Mouse (Mus musculus) midbrain, embryonic 13.5 days (tissue): ENCODE data around the gene Phf21a. TPM values are rescaled to one million over a fixed set of nuclear protein-coding genes. Genes with fewer than 3 reads are reported as not detected.

ENCODE experiments used
- ATAC-seq: fragments of 200-750 bp; cut with Nextera tagmentation; 2 replicates; pipeline ENCODE4 v1.8.0; 2017; ENCODE audit warnings: mild to moderate bottlenecking, moderate TSS enrichment, moderate library complexity
- H3K27ac ChIP-seq: fragments of 300-500 bp; sonication (generic); 2 replicates; pipeline ENCODE4 v1.5.1; 2015; ENCODE audit warnings: inconsistent platforms, mild to moderate bottlenecking, moderate library complexity
- H3K27me3 ChIP-seq: fragments of 300-500 bp; sonication (generic); 2 replicates; pipeline ENCODE4 v1.6.1; 2015; ENCODE audit warnings: mild to moderate bottlenecking, inconsistent platforms
- H3K36me3 ChIP-seq: fragments of 300-500 bp; sonication (generic); 2 replicates; pipeline ENCODE4 v1.6.1; 2015; ENCODE audit warnings: mild to moderate bottlenecking, inconsistent platforms
- H3K4me1 ChIP-seq: fragments of 300-500 bp; sonication (generic); replicated peaks from 2 replicates; pipeline ENCODE4 v1.6.1; 2015; ENCODE audit warnings: inconsistent platforms
- H3K4me2 ChIP-seq: fragments of 300-500 bp; sonication (generic); replicated peaks from 2 replicates; pipeline ENCODE4 v1.6.1; 2015; ENCODE audit warnings: moderate library complexity, mild to moderate bottlenecking, inconsistent platforms
- H3K4me3 ChIP-seq: fragments of 300-500 bp; sonication (generic); replicated peaks from 2 replicates; pipeline ENCODE4 v1.5.1; 2015; ENCODE audit warnings: mild to moderate bottlenecking, inconsistent platforms
- H3K9ac ChIP-seq: fragments of 300-500 bp; sonication (generic); replicated peaks from 2 replicates; pipeline ENCODE4 v1.6.1; 2015; ENCODE audit warnings: mild to moderate bottlenecking, inconsistent platforms
- H3K9me3 ChIP-seq: fragments of 300-500 bp; sonication (generic); 2 replicates; pipeline ENCODE4 v1.6.1; 2016; ENCODE audit warnings: mild to moderate bottlenecking, inconsistent platforms
- WGBS: fragments of 180-500 bp; shearing (Covaris S2); methylation state at CpG from one replicate; pipeline ENCODE4 v1.1.7; 2015; 5-methylcytosine and 5-hydroxymethylcytosine counted together
- polyA plus RNA-seq: library from polyadenylated mRNA; unstranded; fragments of >200 nt; fragmentation: Nextera tagmentation; extraction: Ambion mirVana; gene quantifications from 2 replicates; pipeline ENCODE4 v1.2.1, GENCODE M21; 2015

Gene Phf21a
- polyA plus RNA-seq, 1 experiment from 2014 or later = 48.8 TPM

DNA sequence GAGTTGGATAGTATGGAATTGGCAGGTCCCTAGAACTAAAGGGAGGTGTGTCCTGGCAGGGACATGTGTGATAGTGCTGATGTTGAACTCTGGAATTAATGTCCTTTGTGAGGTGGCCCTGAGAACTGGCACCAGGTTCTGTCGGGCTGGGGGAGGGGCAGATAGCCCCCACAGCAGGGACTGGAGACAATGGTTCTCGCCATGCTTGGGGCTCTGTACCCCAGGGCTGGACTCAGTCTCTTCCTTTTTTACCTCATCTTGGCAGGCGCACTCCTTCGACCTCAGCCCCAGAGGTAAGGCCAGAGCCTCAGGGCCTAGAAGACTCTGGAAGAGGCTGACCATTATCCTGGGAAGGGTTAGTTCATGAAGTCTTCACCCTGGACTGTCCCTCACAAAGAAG, 289.8 kb downstream of the Phf21a start:
- Histone ChIP-seq H3K4me3 (no peak overlapping the region), H3K27ac (no peak overlapping the region), H3K4me2 (no peak overlapping the region), H3K9me3 (no peaks in the 10 kb centered on the region), H3K9ac (no peak overlapping the region), H3K36me3 (peaks cover 100% of the 10 kb centered on the region), H3K4me1 (peaks cover 18% of the 10 kb centered on the region), H3K27me3 (no peaks in the 10 kb centered on the region)
- WGBS = 93% methylated on average over 4 of the region's 4 CpGs
- ATAC-seq = no peak

GRCm38 (mm10) chr2:92384101-92384500, 291.2 kb downstream of the Phf21a start:
- Histone ChIP-seq H3K4me2 (no peak overlapping the region), H3K27me3 (no peaks in the 10 kb centered on the region), H3K4me1 (peaks cover 29% of the 10 kb centered on the region), H3K9me3 (no peaks in the 10 kb centered on the region), H3K27ac (no peak overlapping the region), H3K9ac (no peak overlapping the region), H3K36me3 (peaks cover 87% of the 10 kb centered on the region), H3K4me3 (no peak overlapping the region)
- no peak for ATAC-seq
- WGBS = 82% methylated on average over 4 of the region's 4 CpGs

DNA sequence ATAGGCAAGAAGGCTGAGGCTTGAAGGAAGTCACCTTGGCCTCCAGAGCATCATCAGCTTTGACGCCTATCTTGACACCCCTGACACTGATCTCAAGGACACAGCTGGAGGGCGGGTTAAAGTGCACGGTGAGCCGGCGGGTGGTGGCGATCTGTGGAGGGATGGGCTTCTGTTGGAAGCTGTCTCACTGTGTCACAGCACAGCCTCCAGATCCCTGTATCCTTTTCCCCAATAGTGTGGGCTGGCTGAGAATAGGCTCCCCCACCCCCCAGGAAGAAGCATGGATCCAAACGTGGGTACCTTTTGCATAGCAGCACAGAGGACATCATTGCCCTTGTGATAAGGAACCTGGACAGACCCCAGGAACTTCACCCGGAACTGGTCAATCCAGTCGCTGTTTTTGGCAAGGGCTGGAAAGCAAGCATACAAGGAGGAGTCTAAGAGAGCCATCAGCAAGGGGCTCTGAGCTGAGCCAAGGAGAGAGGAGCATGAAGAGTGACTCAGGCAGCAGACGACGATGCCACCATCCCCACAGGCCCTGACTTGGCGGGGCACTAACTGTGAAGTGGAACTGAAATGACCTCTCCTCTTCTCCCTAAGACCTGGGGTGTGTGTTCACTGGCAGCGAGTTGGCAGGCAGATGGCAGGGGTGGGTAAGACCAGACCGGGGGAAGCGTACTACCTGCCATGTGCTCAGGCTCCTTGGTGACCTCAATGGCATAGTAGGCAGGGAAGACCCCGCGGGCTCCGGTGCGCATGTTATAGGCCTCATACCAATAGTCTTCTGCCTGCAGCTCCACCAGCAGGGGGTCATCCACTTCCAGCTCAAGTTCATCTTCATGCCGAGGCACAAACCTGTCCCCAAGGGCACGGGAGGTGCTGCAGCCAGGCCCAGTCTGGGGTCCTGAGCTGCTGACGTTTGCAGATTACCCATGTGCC, 292.5 kb downstream of the Phf21a start:
- no peak overlapping the region for H3K4me2 ChIP-seq
- 89% methylated on average over 22 of the region's 22 CpGs for WGBS
- H3K36me3 ChIP-seq = peaks cover 74% of the 10 kb centered on the region

GRCm38 (mm10) chr2:92386821-92387570, 294.1 kb downstream of the Phf21a start:
- Histone ChIP-seq H3K9me3 (no peaks in the 10 kb centered on the region), H3K36me3 (peaks cover 58% of the 10 kb centered on the region), H3K27ac (no peak overlapping the region), H3K4me3 (peak overlapping the region; percentile 85; the same call in 1 of the 2 replicates), H3K9ac (peak overlapping the region; percentile 93), H3K4me1 (peaks cover 54% of the 10 kb centered on the region), H3K4me2 (peak overlapping the region; percentile 79; the same call in 1 of the 2 replicates), H3K27me3 (no peaks in the 10 kb centered on the region)
- WGBS = 93% methylated on average over 30 of the region's 30 CpGs
- no peak for ATAC-seq

More for the DNA sequence above, 292.5 kb downstream of the Phf21a start:
- Histone ChIP-seq H3K4me1 (peaks cover 38% of the 10 kb centered on the region), H3K27me3 (no peaks in the 10 kb centered on the region), H3K4me3 (no peak overlapping the region), H3K9ac (no peak overlapping the region), H3K9me3 (no peaks in the 10 kb centered on the region), H3K27ac (no peak overlapping the region)
- no peak for ATAC-seq

DNA sequence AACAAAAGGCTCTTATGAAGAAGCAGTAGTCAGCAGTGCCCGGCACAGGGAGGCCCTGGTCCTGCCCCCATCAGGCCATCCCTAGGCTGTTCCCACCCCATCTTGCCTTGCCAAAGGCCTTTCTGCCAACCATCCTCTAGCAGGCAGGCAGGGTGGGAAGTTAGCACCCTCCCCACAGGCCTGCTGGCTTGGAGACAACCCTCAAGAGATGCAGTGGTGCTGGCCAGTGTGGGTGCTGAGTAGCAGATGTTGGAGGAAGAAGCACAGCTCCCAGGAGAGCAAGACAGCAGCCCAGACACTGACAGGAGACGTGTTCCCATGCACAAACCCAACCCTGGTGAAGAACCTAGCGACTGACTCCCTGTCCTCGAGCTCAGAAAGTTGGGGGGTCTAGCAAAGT, 294.7 kb downstream of the Phf21a start:
- Histone ChIP-seq H3K9ac (peak overlapping the region; percentile 93), H3K4me2 (peak overlapping the region; percentile 79), H3K27me3 (no peaks in the 10 kb centered on the region), H3K4me1 (peaks cover 61% of the 10 kb centered on the region), H3K9me3 (no peaks in the 10 kb centered on the region), H3K27ac (no peak overlapping the region), H3K4me3 (peak overlapping the region; percentile 85), H3K36me3 (peaks cover 51% of the 10 kb centered on the region)
- 69% methylated on average over 4 of the region's 4 CpGs for WGBS
- no peak for ATAC-seq

GRCm38 (mm10) chr2:92388081-92388517, 295.2 kb downstream of the Phf21a start:
- Histone ChIP-seq H3K4me1 (peaks cover 66% of the 10 kb centered on the region), H3K4me3 (peak overlapping the region; percentile 85), H3K36me3 (peaks cover 47% of the 10 kb centered on the region), H3K9ac (peak overlapping the region; percentile 93), H3K4me2 (peak overlapping the region; percentile 79), H3K27me3 (no peaks in the 10 kb centered on the region), H3K27ac (peak overlapping the region; percentile 90), H3K9me3 (no peaks in the 10 kb centered on the region)
- no peak for ATAC-seq
- WGBS = 30% methylated on average over 3 of the region's 3 CpGs

- H3K4me3 ChIP-seq = peak overlapping the region; percentile 85
- peaks cover 37% of the 10 kb centered on the region for H3K36me3 ChIP-seq
Measured at GRCm38 (mm10) chr2:92388891-92389641, 296.1 kb downstream of the Phf21a start.

GRCm38 (mm10) chr2:92389645-92390044, 296.7 kb downstream of the Phf21a start:
- peak overlapping the region; percentile 79 for H3K4me2 ChIP-seq
- peak overlapping the region; percentile 90 for H3K27ac ChIP-seq
- H3K4me1 ChIP-seq = peaks cover 71% of the 10 kb centered on the region
- peak overlapping the region; percentile 85 for H3K4me3 ChIP-seq
- H3K36me3 ChIP-seq = peaks cover 31% of the 10 kb centered on the region
- 2% methylated on average over 10 of the region's 10 CpGs for WGBS
- no peaks in the 10 kb centered on the region for H3K27me3 ChIP-seq
- no peaks in the 10 kb centered on the region for H3K9me3 ChIP-seq
- no peak for ATAC-seq
- peak overlapping the region; percentile 93; the same call in 1 of the 2 replicates for H3K9ac ChIP-seq

More at GRCm38 (mm10) chr2:92388891-92389641, 296.1 kb downstream of the Phf21a start:
- no peaks in the 10 kb centered on the region for H3K9me3 ChIP-seq
- no peaks in the 10 kb centered on the region for H3K27me3 ChIP-seq
- H3K4me1 ChIP-seq = peaks cover 71% of the 10 kb centered on the region
- peak overlapping the region; percentile 93 for H3K9ac ChIP-seq
- peak overlapping the region; percentile 79 for H3K4me2 ChIP-seq
- ATAC-seq = peak; percentile 95
- under 1% methylated on average over 59 of the region's 62 CpGs for WGBS
- peak overlapping the region; percentile 90 for H3K27ac ChIP-seq

DNA sequence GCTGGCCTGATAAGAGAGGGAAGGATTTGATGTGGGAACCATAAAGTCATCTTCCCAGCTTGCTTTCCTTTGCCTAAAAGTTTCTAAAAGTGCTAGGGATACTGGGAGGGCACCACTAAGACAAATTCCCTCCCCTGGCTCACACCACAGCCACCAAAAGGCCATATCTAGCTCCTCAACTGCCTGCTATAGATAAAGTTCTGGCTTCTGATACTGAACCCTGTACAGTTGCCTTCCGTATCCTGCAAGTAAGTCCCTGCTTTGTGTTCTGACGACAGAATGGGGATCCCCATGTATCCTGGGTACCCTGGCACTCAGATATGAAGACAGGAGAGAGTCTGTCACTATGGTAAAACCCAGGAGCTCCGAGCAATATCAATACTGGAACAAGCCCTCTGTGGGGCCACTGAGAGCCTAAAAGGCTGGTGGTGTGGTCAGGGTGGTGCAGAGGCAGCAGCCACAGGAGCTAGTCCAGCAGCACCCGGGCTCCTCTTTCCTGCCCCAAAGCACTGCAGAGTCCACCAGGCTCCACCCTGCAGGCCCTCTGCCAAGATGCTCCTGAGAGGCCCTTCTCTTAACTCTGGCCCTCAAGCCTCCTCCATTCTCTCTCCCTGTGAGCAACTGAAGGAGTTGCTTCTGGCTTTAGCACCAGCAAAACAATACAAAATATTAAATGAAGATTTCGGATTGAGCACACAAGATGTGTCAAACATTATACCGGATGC, 297.5 kb downstream of the Phf21a start:
- Histone ChIP-seq H3K4me1 (peaks cover 71% of the 10 kb centered on the region), H3K27me3 (no peaks in the 10 kb centered on the region), H3K9me3 (no peaks in the 10 kb centered on the region), H3K27ac (peak overlapping the region; percentile 90), H3K4me3 (no peak overlapping the region), H3K4me2 (peak overlapping the region; percentile 79), H3K9ac (no peak overlapping the region), H3K36me3 (peaks cover 24% of the 10 kb centered on the region)
- WGBS = 73% methylated on average over 6 of the region's 6 CpGs
- ATAC-seq = no peak

GRCm38 (mm10) chr2:92391116-92391515, 298.2 kb downstream of the Phf21a start:
- WGBS = 88% methylated on average over 8 of the region's 8 CpGs
- H3K9ac ChIP-seq = peak overlapping the region; percentile 73; the same call in 1 of the 2 replicates
- peak overlapping the region; percentile 41; the same call in 1 of the 2 replicates for H3K4me3 ChIP-seq
- no peak for ATAC-seq
- peaks cover 65% of the 10 kb centered on the region for H3K4me1 ChIP-seq
- peak overlapping the region; percentile 95 for H3K27ac ChIP-seq
- H3K4me2 ChIP-seq = peak overlapping the region; percentile 79
- H3K9me3 ChIP-seq = no peaks in the 10 kb centered on the region
- no peaks in the 10 kb centered on the region for H3K27me3 ChIP-seq
- peaks cover 16% of the 10 kb centered on the region for H3K36me3 ChIP-seq
